Mouse (Mus musculus) regulatory T cell (primary cell): ENCODE data around the gene Dpf3.

Experiments used
- in situ Hi-C: fragments of 300-600 bp; cut with MboI, MseI; formaldehyde crosslinking; loops from one replicate; pipeline ENCODE4 v1.15.1; 2025; ENCODE audit warnings: high pct_unique_total_duplicates

Dpf3 gene

GRCm38 (mm10) chr12:83295031-83295430, 192.5 kb downstream of the Dpf3 start:
- in situ Hi-C loops = no loop called here

- in situ Hi-C loops = no loop called here
Observed at GRCm38 (mm10) chr12:83291915-83292314, 195.6 kb downstream of the Dpf3 start.

- in situ Hi-C loops = no loop called here
Observed at GRCm38 (mm10) chr12:83286496-83287492, 200.7 kb downstream of the Dpf3 start.

GRCm38 (mm10) chr12:83283591-83284320, 203.8 kb downstream of the Dpf3 start:
- in situ Hi-C loops = no loop called here

- in situ Hi-C loops = no loop called here
Observed at GRCm38 (mm10) chr12:83277537-83278441, 209.7 kb downstream of the Dpf3 start.

DNA sequence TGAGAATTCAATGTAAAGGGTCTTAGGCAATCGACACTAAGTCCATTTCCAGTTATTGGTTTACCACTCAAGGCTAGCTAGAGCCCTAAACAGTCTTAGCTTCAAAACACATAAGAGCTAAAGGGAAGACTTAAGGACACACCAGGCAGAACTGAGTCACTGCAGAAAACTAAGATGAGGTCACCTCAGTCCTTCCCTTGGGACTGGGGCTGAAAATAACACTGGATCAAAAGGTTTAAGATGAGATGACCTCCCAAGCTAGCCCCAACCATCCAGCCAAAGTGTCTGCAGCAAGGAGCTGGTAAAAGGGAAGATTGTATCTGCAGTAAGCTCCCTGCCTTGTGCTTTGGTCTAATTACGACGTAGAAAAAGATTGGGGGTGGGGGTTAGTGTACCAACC, 216.3 kb downstream of the Dpf3 start:
- in situ Hi-C loops = no loop called here

GRCm38 (mm10) chr12:83268504-83268922, 219.0 kb downstream of the Dpf3 start:
- in situ Hi-C loops = no loop called here

DNA sequence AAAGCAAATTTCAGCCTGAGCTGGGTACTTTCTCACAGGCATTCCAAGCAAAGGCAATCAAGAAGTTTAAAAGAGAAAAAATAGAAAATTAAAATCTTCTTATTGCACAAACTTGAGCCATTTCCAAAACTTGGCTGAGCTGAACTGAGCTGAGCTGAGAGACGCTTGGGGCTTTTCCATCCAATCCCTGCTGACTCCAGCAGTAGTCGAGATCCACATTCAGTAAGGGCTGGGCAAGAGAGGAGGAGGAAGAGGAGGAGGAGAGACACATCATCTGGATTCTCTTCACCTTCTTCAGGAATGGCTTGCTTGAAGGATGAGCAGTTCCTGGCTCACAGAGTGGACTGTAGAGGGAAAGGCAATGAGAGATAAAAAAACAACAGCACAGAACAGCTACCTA, 227.0 kb downstream of the Dpf3 start:
- in situ Hi-C loops = no loop called here

- in situ Hi-C loops = loop anchor here (10.0 kb wide), 1 partner anchor 1000 kb away; no protein-coding TSS in a partner anchor
Observed at GRCm38 (mm10) chr12:83254399-83254798, 233.1 kb downstream of the Dpf3 start.

- in situ Hi-C loops = no loop called here
Observed at GRCm38 (mm10) chr12:83249066-83249465, 238.4 kb downstream of the Dpf3 start.

GRCm38 (mm10) chr12:83248636-83249035, 238.9 kb downstream of the Dpf3 start:
- in situ Hi-C loops = no loop called here

DNA sequence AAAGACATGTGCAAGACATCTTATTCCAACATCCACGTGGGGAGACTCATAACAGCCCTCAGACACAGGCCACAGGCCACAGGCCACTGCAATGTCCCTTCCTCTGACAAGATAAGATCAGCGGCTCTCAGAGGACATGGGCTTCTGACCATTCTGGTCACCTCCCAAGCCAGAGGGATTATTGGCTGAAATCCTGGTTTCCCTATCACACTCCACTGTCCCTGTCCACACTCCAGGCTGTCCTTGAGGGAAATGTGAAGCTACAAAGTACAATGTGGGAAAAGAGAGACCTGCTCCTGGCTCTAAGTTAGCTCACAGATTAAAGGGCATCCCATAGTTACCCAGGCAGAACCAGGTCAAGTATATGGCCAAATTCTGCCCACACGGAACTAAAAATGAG, 239.8 kb downstream of the Dpf3 start:
- in situ Hi-C loops = no loop called here

- in situ Hi-C loops = no loop called here
Observed at GRCm38 (mm10) chr12:83241022-83241421, 246.5 kb downstream of the Dpf3 start.

DNA sequence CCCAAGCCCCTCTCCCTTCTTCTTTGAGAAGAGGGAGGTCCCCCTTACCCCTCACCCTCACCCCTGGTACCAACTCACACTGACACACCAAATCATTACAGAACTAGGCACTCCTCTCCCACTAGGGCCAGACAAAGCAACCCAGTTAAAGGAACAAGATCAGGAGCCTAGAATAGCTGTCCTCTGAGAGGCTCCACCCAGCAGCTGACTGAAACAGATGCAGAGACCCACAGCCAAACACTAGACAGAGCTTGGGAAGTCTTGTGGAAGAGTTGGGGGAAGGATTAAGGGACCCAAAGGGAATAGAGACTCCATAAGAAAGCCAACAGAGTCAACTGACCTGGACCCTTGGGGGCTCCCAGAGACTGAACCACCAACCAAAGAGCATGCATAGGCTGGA, 246.9 kb downstream of the Dpf3 start:
- in situ Hi-C loops = no loop called here

DNA sequence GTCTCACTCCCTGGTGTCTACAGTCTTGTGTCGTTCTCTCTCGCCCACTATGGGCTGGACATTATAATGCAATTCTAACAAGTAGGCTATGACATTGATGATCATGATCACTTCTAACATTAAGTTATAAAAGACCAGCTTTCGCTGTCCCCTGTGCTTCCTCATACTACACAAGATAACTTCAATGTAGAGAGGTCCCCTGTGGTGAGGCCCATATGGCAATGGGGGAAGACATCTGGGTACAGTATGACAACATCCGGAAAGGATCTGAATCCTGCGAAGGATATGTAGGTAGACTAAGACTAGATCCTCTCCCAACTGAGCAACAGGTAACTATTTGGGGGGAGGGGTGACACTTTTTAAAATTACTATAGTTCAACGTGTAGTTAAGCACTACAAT, 251.7 kb downstream of the Dpf3 start:
- in situ Hi-C loops = no loop called here

GRCm38 (mm10) chr12:83234981-83235380, 252.5 kb downstream of the Dpf3 start:
- in situ Hi-C loops = no loop called here

- in situ Hi-C loops = no loop called here
Observed at GRCm38 (mm10) chr12:83233651-83234050, 253.9 kb downstream of the Dpf3 start.

DNA sequence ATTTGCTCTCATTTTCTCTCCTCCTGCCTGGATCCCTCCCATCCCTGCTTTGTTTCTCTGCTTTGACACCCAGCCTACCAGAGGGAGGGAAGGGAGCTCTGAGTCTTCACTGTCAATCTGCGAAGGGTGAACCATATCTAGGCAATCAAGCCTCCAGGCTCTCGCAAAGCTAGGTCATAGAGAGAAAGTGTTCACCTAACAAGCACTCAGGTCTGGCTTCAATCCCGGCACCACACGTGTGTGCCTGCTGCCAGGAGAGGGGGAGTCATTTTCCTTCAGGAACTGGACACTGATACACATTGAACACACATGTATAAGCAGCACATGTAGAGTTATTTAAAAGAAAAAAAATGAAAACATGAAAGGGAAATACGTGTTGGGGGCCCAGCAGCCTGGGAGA, 254.6 kb downstream of the Dpf3 start:
- in situ Hi-C loops = no loop called here

GRCm38 (mm10) chr12:83231258-83231657, 256.3 kb downstream of the Dpf3 start:
- in situ Hi-C loops = no loop called here

DNA sequence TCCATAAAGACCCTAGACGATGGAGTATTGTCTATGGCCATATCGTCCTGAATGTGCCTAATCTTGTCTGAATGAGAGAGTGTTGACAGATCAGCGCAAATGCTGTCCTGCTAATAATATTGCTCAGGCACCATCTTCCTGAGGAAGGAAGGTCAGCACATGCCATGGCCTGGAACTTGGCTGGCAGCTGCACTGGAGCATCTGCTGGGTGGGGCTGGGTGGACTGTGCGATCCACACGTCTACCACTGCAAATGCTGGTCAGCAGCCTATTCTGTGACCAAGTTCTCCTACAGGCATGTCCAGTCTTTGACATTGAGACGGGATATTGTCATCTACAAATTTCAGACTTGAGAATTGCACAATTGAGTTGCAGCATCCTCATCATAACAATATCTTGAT, 257.8 kb downstream of the Dpf3 start:
- in situ Hi-C loops = no loop called here

- in situ Hi-C loops = no loop called here
Observed at GRCm38 (mm10) chr12:83227014-83227413, 260.5 kb downstream of the Dpf3 start.

DNA sequence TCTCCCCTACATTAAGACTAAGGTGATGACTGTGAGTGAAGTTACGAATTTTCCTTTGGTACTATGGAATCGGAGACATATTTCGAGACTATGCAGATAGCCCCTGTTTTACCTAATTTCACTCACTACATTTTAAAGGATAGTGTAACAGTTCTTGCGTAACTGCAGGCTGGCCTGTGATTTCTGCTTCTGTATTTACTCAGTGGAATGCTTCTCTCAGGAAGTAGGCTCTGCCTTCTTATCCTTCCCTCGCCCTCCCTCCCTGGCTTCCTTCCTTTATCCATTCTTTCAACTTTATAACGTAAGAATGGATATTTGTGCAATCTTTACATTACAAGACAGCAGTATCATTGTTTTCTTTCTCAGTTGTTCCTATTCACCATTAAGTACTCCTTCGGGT, 266.6 kb downstream of the Dpf3 start:
- in situ Hi-C loops = no loop called here
